13 mouse cellular contexts compared by ENCODE assay signal in genomic region chr1:90132402-90132801, GRCm38 (mm10). TPM values are rescaled to one million over a fixed set of nuclear protein-coding genes. Genes with fewer than 3 reads are reported as not detected.
"Had no signal": no experiment of that assay in that cellular context is flagged by ENCODE, and none has a peak within 500 bp of the region (broad histone marks: within the 10 kb centered on the region; RNA-seq: fewer than 3 reads in every experiment).

No protein-coding gene starts in this region.

- H3K4me2 ChIP-seq: liver, embryonic 11.5 days; liver, embryonic 15.5 days; midbrain, embryonic 11.5 days had no signal

- H3K9me3 ChIP-seq: limb, embryonic 10.5 days; liver, embryonic 15.5 days had no signal

- ATAC-seq: lung, postnatal 0 days had no signal

- H3K9ac ChIP-seq: liver, embryonic 15.5 days had no signal

- H3K4me3 ChIP-seq: left cerebral cortex, adult 2 months; limb, embryonic 10.5 days; liver, embryonic 15.5 days had no signal

- H3K4me1 ChIP-seq: liver, embryonic 15.5 days had no signal

- H3K27me3 ChIP-seq: liver, embryonic 15.5 days had no signal

- H3K27ac ChIP-seq: left cerebral cortex, adult 2 months; limb, embryonic 10.5 days; liver, embryonic 15.5 days; stomach, postnatal 0 days had no signal

- H3K36me3 ChIP-seq: limb, embryonic 10.5 days; liver, embryonic 15.5 days had no signal

- DNase-seq: kidney, adult 11 months; kidney, adult 9 months; lung, adult 2 months; lung, postnatal 4 days; thymus, postnatal 4 days had no signal

RNA-seq across cellular contexts. Expression of gene Iqca, which starts 20.8 kb away (rescaled TPM):
- polyA plus RNA-seq: large intestine, adult 2 months; limb, embryonic 10.5 days; liver, embryonic 11.5 days; stomach, postnatal 0 days had no signal
